Mouse (Mus musculus) megakaryocyte, embryonic 14.5 days (primary cell): Measurements from ENCODE around the gene Ldb2.

Experiments used
- FLI1 ChIP-seq: IDR thresholded peaks from 2 replicates; pipeline ENCODE4 v1.6.1; 2012; ENCODE audit warnings: low read length, inconsistent platforms, mixed read lengths
- GATA1 ChIP-seq: IDR thresholded peaks from 3 replicates; pipeline ENCODE4 v1.6.1; 2012; ENCODE audit warnings: mixed read lengths, low read length, inconsistent platforms, borderline replicate concordance

DNA sequence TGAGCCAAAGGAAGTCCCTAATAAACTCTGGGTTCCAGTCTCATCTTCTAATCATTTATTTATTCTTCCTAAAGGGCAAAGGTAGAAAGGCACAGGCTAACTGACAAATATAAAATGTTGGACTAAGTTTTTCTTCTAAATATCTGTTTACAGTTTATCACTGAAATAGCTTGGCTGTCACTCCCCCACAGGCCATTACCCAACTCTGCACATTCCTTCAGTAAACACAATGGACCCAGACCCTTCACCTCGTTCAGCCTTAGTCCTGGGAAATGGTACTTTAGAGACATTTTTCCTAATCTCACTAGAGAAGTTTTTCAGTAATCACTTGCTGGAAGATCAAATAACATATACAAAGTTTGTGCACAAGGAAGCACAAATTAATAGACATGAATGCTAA is 210.2 kb downstream of the Ldb2 start:
- TF ChIP-seq GATA1 (no peak), FLI1 (no peak)
